Mouse (Mus musculus): Measurements from ENCODE around the gene Pon2.
"Not testable (repeated sequence)": the region's sequence is repeated elsewhere in the genome, so short reads cannot be mapped to it uniquely, and the experiment has no call there.

The Pon2 gene

GRCm38 (mm10) chr6:5298092-5298554, at the start of gene Pon2:
Pon2 (minus strand) TSS chr6:5298455.
- peak; percentile 62 for DNase-seq (ENCODE audit: low spot score)

GRCm38 (mm10) chr6:5344255-5344654, 46.0 kb upstream of the Pon2 start:
- no peak for DNase-seq (ENCODE audit: low spot score)

GRCm38 (mm10) chr6:5339283-5339682, 41.0 kb upstream of the Pon2 start:
- DNase-seq (ENCODE audit: low spot score): not testable (repeated sequence)

- DNase-seq (ENCODE audit: low spot score): not testable (repeated sequence)
These were observed 40.5 kb upstream of the Pon2 start for GRCm38 (mm10) chr6:5338781-5339180.

GRCm38 (mm10) chr6:5336016-5336415, 37.8 kb upstream of the Pon2 start:
- not testable (repeated sequence) for DNase-seq (ENCODE audit: low spot score)

GRCm38 (mm10) chr6:5334021-5334420, 35.8 kb upstream of the Pon2 start:
- DNase-seq (ENCODE audit: low spot score): no peak

- no peak for DNase-seq (ENCODE audit: low spot score)
These were observed 34.4 kb upstream of the Pon2 start for GRCm38 (mm10) chr6:5332560-5333150.

GRCm38 (mm10) chr6:5325122-5325521, 26.9 kb upstream of the Pon2 start:
- no peak for DNase-seq (ENCODE audit: low spot score)

GRCm38 (mm10) chr6:5324101-5324500, 25.8 kb upstream of the Pon2 start:
- DNase-seq (ENCODE audit: low spot score): not testable (repeated sequence)

- no peak for DNase-seq (ENCODE audit: low spot score)
These were observed 18.4 kb upstream of the Pon2 start for GRCm38 (mm10) chr6:5316630-5317029.

GRCm38 (mm10) chr6:5315053-5315759, 17.0 kb upstream of the Pon2 start:
- no peak for DNase-seq (ENCODE audit: low spot score)

- DNase-seq (ENCODE audit: low spot score): no peak
These were observed 15.8 kb upstream of the Pon2 start for GRCm38 (mm10) chr6:5313951-5314590.

- no peak for DNase-seq (ENCODE audit: low spot score)
These were observed 12.2 kb upstream of the Pon2 start for GRCm38 (mm10) chr6:5310491-5310890.

- no peak for DNase-seq (ENCODE audit: low spot score)
These were observed 11.4 kb upstream of the Pon2 start for GRCm38 (mm10) chr6:5309595-5310197.

- DNase-seq (ENCODE audit: low spot score): no peak
These were observed 7.7 kb upstream of the Pon2 start for GRCm38 (mm10) chr6:5305926-5306325.

GRCm38 (mm10) chr6:5304956-5305355, 6.7 kb upstream of the Pon2 start:
- no peak for DNase-seq (ENCODE audit: low spot score)

GRCm38 (mm10) chr6:5300629-5301028, 2.4 kb upstream of the Pon2 start:
- DNase-seq (ENCODE audit: low spot score): no peak

GRCm38 (mm10) chr6:5299561-5299960, 1.3 kb upstream of the Pon2 start:
- DNase-seq (ENCODE audit: low spot score): no peak

GRCm38 (mm10) chr6:5297321-5298091, 749 bp downstream of the Pon2 start:
- DNase-seq (ENCODE audit: low spot score): peak; percentile 26

- DNase-seq (ENCODE audit: low spot score): no peak
These were observed 2.2 kb downstream of the Pon2 start for GRCm38 (mm10) chr6:5296067-5296466.

- DNase-seq (ENCODE audit: low spot score): no peak
These were observed 3.4 kb downstream of the Pon2 start for GRCm38 (mm10) chr6:5294659-5295449.
